Mouse (Mus musculus): ENCODE data around the gene Pds5a.
"Not testable (repeated sequence)": the region's sequence is repeated elsewhere in the genome, so short reads cannot be mapped to it uniquely, and the experiment has no call there.

Gene Pds5a

GRCm38 (mm10) chr5:65696821-65697485 lies 1.1 kb downstream of the Pds5a start:
- peak; percentile 42 for DNase-seq (ENCODE audit: low read depth, low spot score)

- not testable (repeated sequence) for DNase-seq (ENCODE audit: low read depth, low spot score)
Observed at GRCm38 (mm10) chr5:65694076-65694475, 4.0 kb downstream of the Pds5a start.

GRCm38 (mm10) chr5:65693018-65693417 lies 5.1 kb downstream of the Pds5a start:
- DNase-seq (ENCODE audit: low read depth, low spot score) = no peak

GRCm38 (mm10) chr5:65688806-65689205 lies 9.3 kb downstream of the Pds5a start:
- DNase-seq (ENCODE audit: low read depth, low spot score) = no peak

- DNase-seq (ENCODE audit: low read depth, low spot score) = no peak
Observed at GRCm38 (mm10) chr5:65686806-65687205, 11.3 kb downstream of the Pds5a start.

- no peak for DNase-seq (ENCODE audit: low read depth, low spot score)
Observed at GRCm38 (mm10) chr5:65678826-65679225, 19.2 kb downstream of the Pds5a start.

- DNase-seq (ENCODE audit: low read depth, low spot score) = no peak
Observed at GRCm38 (mm10) chr5:65672162-65672561, 25.9 kb downstream of the Pds5a start.

- no peak for DNase-seq (ENCODE audit: low read depth, low spot score)
Observed at GRCm38 (mm10) chr5:65667644-65668043, 30.4 kb downstream of the Pds5a start.

GRCm38 (mm10) chr5:65665370-65665769 lies 32.7 kb downstream of the Pds5a start:
- DNase-seq (ENCODE audit: low read depth, low spot score) = no peak

GRCm38 (mm10) chr5:65661958-65662357 lies 36.1 kb downstream of the Pds5a start:
- DNase-seq (ENCODE audit: low read depth, low spot score) = no peak

GRCm38 (mm10) chr5:65653786-65654185 lies 44.3 kb downstream of the Pds5a start:
- DNase-seq (ENCODE audit: low read depth, low spot score) = no peak

- no peak for DNase-seq (ENCODE audit: low read depth, low spot score)
Observed at GRCm38 (mm10) chr5:65638896-65639295, 59.2 kb downstream of the Pds5a start.

- DNase-seq (ENCODE audit: low read depth, low spot score) = no peak
Observed at GRCm38 (mm10) chr5:65624340-65624739, 73.7 kb downstream of the Pds5a start.

- no peak for DNase-seq (ENCODE audit: low read depth, low spot score)
Observed at GRCm38 (mm10) chr5:65613152-65613924, 84.7 kb downstream of the Pds5a start.

GRCm38 (mm10) chr5:65610541-65610940 lies 87.5 kb downstream of the Pds5a start:
- no peak for DNase-seq (ENCODE audit: low read depth, low spot score)

GRCm38 (mm10) chr5:65609769-65610168 lies 88.3 kb downstream of the Pds5a start:
- no peak for DNase-seq (ENCODE audit: low read depth, low spot score)

- DNase-seq (ENCODE audit: low read depth, low spot score) = no peak
Observed at GRCm38 (mm10) chr5:65606820-65607219, 91.3 kb downstream of the Pds5a start.

- no peak for DNase-seq (ENCODE audit: low read depth, low spot score)
Observed at GRCm38 (mm10) chr5:65599681-65600080, 98.4 kb downstream of the Pds5a start.

- DNase-seq (ENCODE audit: low read depth, low spot score) = no peak
Observed at GRCm38 (mm10) chr5:65592421-65592820, 105.7 kb downstream of the Pds5a start.

- no peak for DNase-seq (ENCODE audit: low read depth, low spot score)
Observed at GRCm38 (mm10) chr5:65590199-65590598, 107.9 kb downstream of the Pds5a start.

- DNase-seq (ENCODE audit: low read depth, low spot score) = no peak
Observed at GRCm38 (mm10) chr5:65586291-65586690, 111.8 kb downstream of the Pds5a start.

GRCm38 (mm10) chr5:65578545-65578944 lies 119.5 kb downstream of the Pds5a start:
- DNase-seq (ENCODE audit: low read depth, low spot score) = no peak

GRCm38 (mm10) chr5:65575896-65576295 lies 122.2 kb downstream of the Pds5a start:
- no peak for DNase-seq (ENCODE audit: low read depth, low spot score)
